Mouse (Mus musculus) thymus, postnatal 4 days (tissue): ENCODE measurements around the gene Wbp2.

Experiments
- DNase-seq: peaks from one replicate; pipeline ENCODE4 v3.0.0; 2021

The Wbp2 gene

GRCm38 (mm10) chr11:116061641-116062415 lies 25.0 kb downstream of the Wbp2 start:
- no peak for DNase-seq

GRCm38 (mm10) chr11:116060596-116060995 lies 26.2 kb downstream of the Wbp2 start:
- DNase-seq: no peak

GRCm38 (mm10) chr11:116059691-116060025 lies 27.1 kb downstream of the Wbp2 start:
- no peak for DNase-seq

GRCm38 (mm10) chr11:116058868-116059690 lies 27.7 kb downstream of the Wbp2 start:
- DNase-seq: no peak

GRCm38 (mm10) chr11:116058022-116058614 lies 28.7 kb downstream of the Wbp2 start:
- no peak for DNase-seq

- DNase-seq: no peak
Measured at GRCm38 (mm10) chr11:116057237-116057881, 29.4 kb downstream of the Wbp2 start.

GRCm38 (mm10) chr11:116055873-116056272 lies 30.9 kb downstream of the Wbp2 start:
- no peak for DNase-seq

- no peak for DNase-seq
Measured at GRCm38 (mm10) chr11:116053510-116054229, 33.1 kb downstream of the Wbp2 start.

GRCm38 (mm10) chr11:116050196-116050595 lies 36.6 kb downstream of the Wbp2 start:
- no peak for DNase-seq

- no peak for DNase-seq
Measured at GRCm38 (mm10) chr11:116049610-116050009, 37.2 kb downstream of the Wbp2 start.

- DNase-seq: no peak
Measured at GRCm38 (mm10) chr11:116045173-116045572, 41.6 kb downstream of the Wbp2 start.

- DNase-seq: no peak
Measured at GRCm38 (mm10) chr11:116043286-116043685, 43.5 kb downstream of the Wbp2 start.

GRCm38 (mm10) chr11:116042372-116043138 lies 44.2 kb downstream of the Wbp2 start:
- DNase-seq: no peak

- no peak for DNase-seq
Measured at GRCm38 (mm10) chr11:116041833-116042232, 45.0 kb downstream of the Wbp2 start.

- no peak for DNase-seq
Measured at GRCm38 (mm10) chr11:116040593-116040992, 46.2 kb downstream of the Wbp2 start.

GRCm38 (mm10) chr11:116037826-116038225 lies 49.0 kb downstream of the Wbp2 start:
- no peak for DNase-seq

- DNase-seq: no peak
Measured at GRCm38 (mm10) chr11:116036671-116037070, 50.1 kb downstream of the Wbp2 start.

GRCm38 (mm10) chr11:116034584-116034983 lies 52.2 kb downstream of the Wbp2 start:
- DNase-seq: no peak

- DNase-seq: peak; percentile 64
Measured at GRCm38 (mm10) chr11:116030898-116031845, 55.6 kb downstream of the Wbp2 start.

GRCm38 (mm10) chr11:116030088-116030897 lies 56.5 kb downstream of the Wbp2 start, which contains the start of gene Unk:
TSS of gene Unk (plus strand) at chr11:116030322.
- DNase-seq: peak; percentile 96
